Mouse (Mus musculus): ENCODE measurements at regions not wholly inside any gene's neighbourhood (a gene's known extent, or its start where the extent isn't known, plus 50 kb on each side); places are given as distances from the start of the nearest gene placed in this dataset.
"Not testable (repeated sequence)": the region's sequence is repeated elsewhere in the genome, so short reads cannot be mapped to it uniquely, and the experiment has no call there.

DNA sequence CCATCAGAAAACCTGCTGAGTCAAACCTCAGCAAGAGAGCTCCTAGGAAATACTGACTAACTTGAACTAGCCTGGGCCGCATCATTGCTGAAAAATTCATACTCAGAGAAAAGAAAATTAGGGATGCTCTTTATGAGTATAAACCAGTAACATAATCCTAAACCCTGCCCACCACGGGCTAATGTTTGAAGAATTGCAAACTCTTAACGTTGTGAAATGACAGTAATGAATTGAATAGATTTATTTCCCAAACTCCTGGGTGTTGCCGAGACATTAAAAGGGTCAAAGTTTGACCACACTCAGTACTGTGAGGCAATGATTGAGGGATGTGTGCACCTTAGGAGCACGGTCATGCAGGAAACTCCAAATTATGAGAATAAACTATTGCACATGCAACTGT lies 125.3 kb downstream of the Gipc2 start:
- ChIA-PET POLR2A (no interaction called here), CTCF (no interaction called here)

DNA sequence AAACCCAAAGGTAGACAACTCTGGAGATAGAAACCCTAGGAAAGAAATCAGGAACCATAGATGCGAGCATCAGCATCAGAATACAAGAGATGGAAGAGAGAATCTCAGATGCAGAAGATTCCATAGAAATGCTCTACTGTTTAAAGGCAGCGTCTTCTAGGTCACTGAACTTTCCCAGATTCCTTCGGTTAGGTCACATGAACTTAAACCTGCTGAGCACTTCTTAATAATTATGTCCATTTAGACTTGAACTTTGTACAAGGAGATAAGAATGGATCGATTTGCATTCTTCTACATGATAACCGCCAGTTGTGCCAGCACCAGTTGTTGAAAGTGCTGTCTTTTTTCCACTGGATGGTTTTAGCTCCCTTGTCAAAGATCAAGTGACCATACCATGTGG lies 129.2 kb downstream of the Gipc2 start:
- CTCF ChIA-PET, POLR2A ChIA-PET: not testable (repeated sequence)

DNA sequence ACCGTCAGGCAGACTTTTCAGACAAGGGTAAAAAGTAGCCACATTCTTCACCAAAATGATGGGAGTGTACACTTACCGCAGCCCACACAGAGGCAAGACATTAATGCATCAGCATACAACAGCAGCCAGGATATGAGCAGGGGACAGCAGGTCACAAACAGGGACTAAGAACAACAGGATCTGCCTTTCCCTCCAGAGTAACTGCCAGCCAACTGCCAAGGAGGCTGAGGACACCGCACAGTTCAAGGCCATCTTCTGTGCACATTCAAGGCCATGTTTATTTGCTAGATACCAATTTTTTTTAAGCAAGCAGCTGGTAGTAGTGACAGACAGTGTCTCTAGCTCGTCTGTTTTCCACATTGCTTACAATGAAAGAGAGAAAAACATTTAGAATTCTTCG lies 130.6 kb downstream of the Gipc2 start:
- POLR2A ChIA-PET = interaction anchor here in 1 of 4 experiments (0.6 kb wide), 1 partner anchor 11 kb away, joined by 3 read pairs; no protein-coding TSS in a partner anchor

DNA sequence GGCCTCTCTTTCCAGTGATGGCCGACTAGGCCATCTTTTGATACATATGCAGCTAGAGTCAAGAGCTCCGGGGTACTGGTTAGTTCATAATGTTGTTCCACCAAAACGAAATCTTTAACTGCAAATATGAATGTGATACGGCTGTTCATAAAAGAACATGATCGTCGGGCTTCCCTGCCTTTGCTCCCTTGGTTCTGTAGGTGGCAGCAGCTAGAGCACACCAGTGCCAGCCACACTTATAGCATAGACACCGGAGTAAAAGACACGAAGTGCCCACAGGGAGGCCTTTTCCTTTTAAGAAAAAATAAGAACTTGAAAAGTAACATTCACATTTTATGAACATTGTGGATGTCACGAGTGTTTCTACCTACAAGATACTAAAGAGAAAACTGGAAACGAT lies 131.3 kb downstream of the Gipc2 start:
- ChIA-PET CTCF (no interaction called here), POLR2A (no interaction called here)

More for the DNA sequence above, 130.6 kb downstream of the Gipc2 start:
- CTCF ChIA-PET = no interaction called here

DNA sequence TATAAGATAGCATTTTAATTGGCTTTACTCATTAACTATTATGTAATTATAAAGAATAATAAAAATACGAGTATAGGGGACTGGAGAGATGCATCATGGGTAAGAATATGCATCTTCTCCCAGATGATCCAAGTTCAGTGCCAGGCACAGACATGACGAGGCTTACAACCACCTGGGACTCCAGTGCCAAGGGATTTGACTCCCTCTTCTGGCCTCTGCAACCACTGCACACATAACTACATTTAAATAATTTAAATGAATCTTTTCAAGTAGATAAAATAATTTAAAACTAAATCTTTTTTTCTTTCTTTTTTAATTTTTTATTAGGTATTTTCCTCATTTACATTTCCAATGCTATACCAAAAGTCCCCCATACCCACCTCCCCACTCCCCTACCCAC lies 131.8 kb downstream of the Gipc2 start:
- CTCF ChIA-PET = no interaction called here
- POLR2A ChIA-PET = no interaction called here

DNA sequence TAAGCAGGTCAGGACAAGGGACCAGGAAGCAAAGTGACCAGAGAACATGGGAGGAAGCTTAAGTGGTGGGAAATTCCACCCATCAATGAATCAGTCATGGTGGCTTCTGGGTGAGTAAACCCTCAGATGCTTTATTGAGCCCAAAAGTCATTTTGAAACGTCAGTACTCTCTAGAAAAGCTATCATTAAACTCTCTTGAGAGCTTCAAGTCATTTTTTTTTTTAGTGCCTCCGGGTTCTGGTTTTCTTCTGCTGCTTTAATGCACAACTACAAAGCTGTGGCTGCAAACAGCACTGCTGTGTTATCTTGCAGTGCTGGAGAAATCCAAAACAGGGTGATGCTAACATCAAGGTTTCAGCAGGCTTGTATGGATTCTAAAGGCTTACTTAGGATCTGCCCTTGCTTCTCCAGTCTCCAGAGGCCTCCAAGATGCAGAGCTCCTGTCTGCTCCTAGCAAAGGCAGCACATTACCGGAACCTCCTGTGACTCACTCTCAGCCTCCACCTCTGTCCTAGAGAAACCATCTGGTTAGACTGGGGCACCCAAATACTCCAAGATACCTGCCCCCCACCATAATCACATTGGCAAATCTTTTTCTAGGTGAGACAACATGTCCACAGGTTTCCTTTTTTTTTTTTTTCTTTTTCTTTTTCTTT lies 133.2 kb downstream of the Gipc2 start:
- ChIA-PET POLR2A (no interaction called here), CTCF (interaction anchor here in 1 of 4 experiments (1.5 kb wide), 1 partner anchor 57 kb away, joined by 5 read pairs; no protein-coding TSS in a partner anchor)

DNA sequence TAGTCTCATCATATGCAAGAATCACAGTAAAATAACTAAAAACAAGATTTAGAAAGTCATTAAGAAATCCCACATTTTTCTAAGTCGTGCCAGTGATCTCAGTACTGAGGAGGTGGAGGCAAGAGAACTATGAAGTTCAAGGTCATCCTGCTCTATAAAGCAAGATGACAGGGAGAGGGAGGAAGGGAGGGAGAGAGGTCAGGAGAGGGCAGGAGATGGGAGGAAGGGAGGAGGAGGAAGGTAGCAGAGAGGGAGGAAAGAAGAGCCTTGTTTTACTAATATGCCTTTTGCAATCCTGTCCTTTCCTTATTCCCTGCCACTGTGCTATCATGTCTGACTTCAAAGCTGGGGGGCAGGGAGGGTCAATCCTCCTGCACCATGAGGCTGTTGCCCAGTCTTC lies 137.3 kb downstream of the Gipc2 start:
- POLR2A ChIA-PET = no interaction called here
- CTCF ChIA-PET = no interaction called here

DNA sequence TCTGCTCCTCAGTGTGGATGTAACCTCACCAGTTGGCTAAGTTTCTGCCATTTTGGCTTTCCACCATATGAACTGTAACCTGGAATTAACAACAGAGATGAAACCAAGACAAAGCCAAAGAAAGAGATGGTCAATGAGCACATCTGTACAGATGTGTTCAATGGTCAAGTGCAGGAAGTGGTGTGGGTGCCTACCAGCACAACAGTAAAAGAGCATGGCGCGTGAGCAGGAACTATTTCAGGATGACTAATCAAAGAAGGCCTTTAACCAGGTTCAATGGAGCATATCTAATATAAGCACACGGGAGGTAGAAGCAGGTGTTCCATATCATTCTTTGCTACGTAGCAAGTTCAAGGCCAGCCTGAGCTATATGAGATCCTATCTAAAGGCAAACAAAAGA lies 140.0 kb downstream of the Gipc2 start:
- ChIA-PET POLR2A (no interaction called here), CTCF (no interaction called here)

DNA sequence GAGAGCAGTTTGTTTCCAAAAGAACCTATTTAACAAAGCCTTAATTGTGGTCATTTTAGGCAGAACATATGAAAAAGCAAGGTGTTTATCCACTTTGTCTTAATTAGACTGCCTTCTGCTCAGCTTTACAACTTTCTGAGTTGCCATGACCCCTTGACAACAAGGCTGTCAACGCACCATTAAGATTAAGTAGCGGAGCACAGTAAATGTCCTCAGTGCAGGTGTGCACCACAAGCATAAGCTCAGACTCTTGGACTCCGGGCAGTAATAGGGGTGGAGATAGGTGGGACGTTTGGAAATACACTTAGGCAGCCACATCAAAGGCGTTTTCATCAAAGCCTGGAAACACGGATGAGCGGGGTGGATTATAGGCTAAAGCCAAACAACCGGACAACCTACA lies 140.9 kb downstream of the Gipc2 start:
- POLR2A ChIA-PET = no interaction called here
- CTCF ChIA-PET = interaction anchor here in 1 of 4 experiments (0.6 kb wide), 1 partner anchor 175 kb away, joined by 3 read pairs; no protein-coding TSS in a partner anchor

DNA sequence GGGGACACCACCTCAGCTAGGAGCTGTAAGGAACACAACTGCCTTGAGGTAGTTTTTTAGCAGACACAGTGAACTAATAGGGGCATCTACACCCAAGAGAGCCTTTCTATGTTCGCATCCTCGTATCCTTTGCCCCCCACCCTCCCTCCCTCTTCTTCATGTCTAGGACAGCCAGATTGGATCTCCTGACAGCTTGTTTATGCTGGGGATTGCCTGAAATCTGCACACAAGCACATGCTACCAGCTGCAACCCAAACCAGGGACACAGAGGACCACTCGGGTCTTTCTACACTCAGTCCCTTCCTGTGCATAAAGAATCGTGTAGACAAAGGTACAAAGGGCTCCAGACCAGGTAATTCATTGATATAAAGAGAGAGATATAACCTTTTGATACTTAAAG lies 159.3 kb downstream of the Gipc2 start:
- CTCF ChIA-PET = no interaction called here

DNA sequence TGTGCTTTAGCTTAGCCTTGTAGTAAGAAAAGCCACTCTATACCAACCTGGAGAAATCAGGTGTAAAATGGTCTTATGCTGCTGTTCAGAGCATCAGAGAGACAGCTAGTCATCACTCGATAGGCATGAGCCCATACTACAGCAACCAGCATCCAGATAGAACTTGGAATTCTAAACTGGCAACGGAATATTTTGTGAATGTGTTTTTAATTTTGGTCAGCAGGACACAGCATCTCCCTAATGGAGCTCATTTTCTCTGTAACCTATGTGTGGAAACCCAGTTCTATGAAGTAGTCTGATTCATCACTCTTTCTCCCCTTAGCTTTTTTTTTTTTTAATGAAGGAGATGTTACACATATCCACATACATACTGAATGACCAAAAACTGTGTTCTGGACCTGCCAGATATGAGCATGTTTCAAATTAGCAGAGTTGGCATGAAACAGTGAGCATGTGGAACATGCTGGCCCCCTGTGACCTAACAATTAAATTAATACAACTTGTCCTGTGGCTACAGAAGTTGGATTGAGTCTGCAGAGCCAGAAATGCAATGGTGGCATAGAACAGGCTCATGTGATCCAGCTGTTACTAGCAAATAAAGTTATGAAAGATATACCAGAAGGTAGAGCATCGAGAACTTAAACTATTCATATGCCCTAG lies 160.5 kb downstream of the Gipc2 start:
- ChIA-PET CTCF (no interaction called here), POLR2A (interaction anchor here in 1 of 4 experiments (0.6 kb wide), 1 partner anchor 364 kb away, joined by 3 read pairs; no protein-coding TSS in a partner anchor)

More for the DNA sequence above, 159.3 kb downstream of the Gipc2 start:
- POLR2A ChIA-PET = no interaction called here

DNA sequence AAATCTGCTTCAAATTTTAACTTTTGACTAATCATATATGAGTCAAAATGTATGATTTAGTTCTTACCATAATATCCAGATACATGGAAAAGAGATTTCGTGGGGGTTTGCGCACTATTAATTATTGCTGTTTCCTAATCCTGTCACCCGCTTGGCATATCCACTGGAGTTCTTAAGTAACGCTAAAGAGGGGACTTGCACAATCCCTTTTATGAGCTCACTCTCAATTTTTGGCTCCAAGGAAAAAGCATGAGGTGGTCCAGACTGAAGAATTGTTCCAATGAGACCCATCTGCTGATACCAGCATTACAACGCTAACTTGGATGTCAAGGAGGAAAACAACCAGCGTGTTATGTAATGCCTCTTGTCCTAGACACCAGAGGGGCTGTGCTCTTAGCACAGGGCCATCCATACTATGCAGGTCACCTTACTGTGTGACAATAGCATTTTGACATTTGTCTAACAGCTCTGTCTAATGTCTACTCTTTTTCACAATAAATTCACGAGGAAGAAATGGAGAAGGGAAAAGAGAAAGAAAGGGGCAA lies 161.5 kb downstream of the Gipc2 start:
- CTCF ChIA-PET = no interaction called here

DNA sequence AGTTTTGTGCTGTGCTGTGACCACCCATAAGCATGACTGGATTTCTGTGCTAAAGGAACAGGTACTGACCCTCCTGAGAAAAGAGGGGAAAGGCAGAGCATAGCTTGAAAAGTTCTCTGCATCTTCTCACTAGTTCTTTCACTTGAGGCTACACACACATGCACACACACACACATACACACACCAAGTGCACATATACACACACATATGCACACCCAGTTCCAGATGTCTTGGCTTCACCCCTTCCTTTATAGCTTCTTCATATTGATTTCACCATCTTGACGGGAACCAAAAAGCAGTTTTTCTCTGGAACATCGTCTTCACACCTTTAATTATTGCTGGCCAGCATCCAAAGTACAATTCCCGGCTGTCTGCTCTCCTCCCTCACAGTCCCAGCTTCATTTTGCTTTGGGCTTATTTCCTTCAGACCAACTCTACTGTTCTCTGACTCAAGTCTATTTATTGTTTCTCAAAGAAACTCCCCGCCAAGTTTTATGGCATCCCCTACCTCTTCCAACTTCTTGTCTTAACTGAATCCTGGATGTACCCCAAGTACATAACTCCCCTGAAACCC lies 160.2 kb upstream of the Ptgfr start:
- POLR2A ChIA-PET = no interaction called here

More for the DNA sequence above, 161.5 kb downstream of the Gipc2 start:
- POLR2A ChIA-PET = interaction anchor here in 1 of 4 experiments (0.6 kb wide), 1 partner anchor 365 kb away, joined by 3 read pairs; no protein-coding TSS in a partner anchor

DNA sequence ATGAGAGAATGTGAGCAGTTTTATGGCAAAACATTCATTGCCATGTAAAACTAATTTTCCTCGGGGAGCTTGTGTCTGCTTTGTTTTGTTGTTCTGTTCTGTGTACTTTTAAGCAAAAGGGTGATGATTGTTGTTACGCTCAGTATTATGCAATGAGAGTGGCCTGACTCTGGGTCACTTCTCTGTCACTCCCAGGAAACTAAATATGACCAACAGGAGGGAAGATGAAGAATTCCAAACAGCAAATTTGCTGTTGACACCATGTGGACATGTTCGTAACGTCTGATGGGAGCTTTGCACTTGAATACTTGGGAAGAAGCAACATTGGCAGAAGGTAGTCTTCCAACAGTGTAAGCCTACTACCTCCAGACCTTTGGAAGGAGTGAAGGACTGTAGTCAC lies 159.7 kb upstream of the Ptgfr start:
- ChIA-PET CTCF (no interaction called here), POLR2A (no interaction called here)

More for the DNA sequence above, 160.2 kb upstream of the Ptgfr start:
- CTCF ChIA-PET = no interaction called here

DNA sequence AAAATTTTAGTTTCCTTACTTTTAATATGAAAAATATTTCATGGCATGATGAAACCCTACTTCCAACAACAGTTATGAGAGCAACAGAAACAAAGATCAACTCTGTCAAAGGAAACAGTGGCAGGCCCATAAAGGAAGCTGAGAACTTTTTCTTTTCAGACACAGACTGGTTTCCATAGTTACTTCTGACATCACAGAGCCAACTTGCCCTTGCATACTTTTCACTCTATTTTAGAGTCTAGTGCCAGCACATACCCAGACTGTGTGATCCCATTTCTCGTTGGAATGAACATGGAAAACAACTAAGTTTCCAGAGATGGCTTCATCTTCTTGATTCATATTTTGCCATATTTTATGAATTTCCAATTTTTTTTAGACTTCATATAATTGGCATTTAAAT lies 150.8 kb upstream of the Ptgfr start:
- POLR2A ChIA-PET = no interaction called here
- CTCF ChIA-PET = no interaction called here

DNA sequence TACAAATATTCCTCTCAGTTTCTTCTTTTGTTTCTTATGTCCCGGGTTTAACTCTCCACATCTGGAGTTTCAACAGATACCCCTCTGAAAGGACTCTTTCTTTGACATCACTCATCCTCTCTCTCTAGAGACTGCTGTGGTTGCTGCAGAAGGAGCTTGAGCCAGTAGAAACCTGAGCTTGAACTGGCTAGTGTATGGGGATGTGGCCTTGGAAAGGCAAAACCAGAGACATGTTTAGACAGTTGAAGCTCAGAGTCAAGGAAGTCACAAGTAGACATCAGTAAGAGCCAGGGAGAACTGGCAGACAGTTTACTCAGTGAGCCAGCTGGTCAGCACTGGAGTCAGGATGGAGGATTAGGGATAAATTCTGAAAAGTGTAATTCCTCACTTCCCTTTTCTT lies 140.7 kb upstream of the Ptgfr start:
- CTCF ChIA-PET = interaction anchor here in 1 of 4 experiments (0.6 kb wide), 1 partner anchor 194 kb away, joined by 3 read pairs; no protein-coding TSS in a partner anchor
- POLR2A ChIA-PET = no interaction called here

DNA sequence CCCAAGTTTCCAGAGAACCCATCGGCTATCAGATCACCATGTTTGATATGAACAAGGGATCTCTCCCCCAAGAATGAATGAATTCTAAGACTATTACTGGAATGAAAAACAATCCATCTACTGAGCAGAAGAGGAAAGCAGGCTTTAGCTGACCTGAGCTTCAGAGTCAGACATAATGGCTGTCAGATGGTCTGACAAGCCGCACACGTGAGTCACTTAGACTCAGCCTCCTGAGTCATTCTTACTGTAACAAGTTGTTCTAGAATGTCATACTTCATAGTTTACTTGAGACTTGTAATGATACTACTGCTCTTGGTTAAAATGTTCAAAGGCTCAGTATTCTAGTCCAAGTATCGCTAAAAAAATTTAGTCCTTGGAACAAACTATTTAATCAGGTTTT lies 140.2 kb upstream of the Ptgfr start:
- ChIA-PET POLR2A (no interaction called here), CTCF (no interaction called here)

DNA sequence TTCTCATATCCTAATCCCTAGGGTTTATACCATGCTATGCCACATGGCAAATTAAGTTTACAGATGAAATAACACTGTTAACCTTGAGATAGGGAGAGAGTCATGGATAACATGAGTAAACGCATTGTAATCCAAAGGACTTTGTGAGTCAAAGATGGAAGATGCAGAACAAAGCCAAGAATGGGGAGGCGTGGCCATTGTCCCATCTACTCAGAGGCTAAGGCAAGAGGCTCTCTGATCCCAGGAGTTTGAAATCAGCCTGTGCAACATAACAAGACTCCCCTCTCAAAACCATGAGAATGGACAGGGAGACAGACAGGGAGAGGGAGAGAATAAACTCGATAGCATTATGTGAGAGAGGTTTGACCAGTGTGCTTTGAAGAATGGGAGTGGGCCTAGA lies 112.4 kb upstream of the Ptgfr start:
- ChIA-PET POLR2A (no interaction called here), CTCF (no interaction called here)

DNA sequence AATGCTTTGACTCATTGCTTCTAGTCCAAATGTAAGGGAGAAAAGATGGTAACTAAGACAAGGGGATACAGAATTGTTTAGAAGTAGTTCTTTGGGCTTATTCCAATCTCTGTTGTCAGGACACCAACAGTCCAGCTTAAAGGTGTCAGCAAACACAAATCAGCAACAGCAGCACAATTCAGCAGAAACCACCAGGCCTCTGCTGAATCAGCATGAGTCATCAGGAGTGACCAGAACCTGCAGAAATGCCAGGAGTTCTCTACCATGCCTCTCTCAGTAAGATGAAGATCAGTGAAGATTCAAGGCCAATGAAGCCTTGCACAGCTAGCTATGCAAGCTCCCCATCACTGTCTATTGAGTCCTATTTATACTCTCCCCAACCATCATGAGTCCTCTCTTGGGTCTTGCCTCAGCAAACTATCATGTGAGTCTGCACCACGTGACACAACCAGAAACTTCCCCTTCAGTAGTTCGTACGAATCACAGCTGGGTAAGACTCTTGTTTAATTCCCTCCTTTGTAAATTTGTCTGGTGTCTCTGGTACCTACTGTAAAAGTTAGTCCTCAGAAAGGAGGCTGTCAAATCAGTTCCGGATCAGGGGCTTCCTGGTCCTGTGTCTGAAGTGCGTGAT lies 110.7 kb upstream of the Ptgfr start:
- CTCF ChIA-PET = no interaction called here

DNA sequence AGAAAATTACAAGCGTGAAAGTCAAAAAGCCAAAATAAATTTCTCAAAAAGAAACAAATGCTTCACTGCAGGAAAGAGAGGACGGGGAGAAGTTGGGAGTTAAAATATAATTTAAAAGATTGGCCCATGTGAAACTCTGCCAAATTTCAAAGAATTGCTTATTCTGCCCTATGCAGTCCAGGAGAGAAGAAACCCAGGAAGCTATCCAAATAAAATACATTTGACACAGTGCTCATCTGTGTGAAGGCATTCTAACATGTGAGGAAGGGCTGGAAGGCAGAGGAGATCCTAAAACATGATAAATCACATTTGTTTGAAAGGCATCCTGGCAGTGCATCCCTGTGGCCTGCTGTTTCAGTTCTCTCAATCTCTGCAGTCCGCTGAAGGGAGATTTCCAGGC lies 108.5 kb upstream of the Ptgfr start:
- POLR2A ChIA-PET = no interaction called here
- CTCF ChIA-PET = interaction anchor here in 1 of 4 experiments (0.6 kb wide), 1 partner anchor 101 kb away, joined by 5 read pairs; no protein-coding TSS in a partner anchor

More for the DNA sequence above, 110.7 kb upstream of the Ptgfr start:
- POLR2A ChIA-PET = no interaction called here

Data from embryonic stem cell, embryonic (primary cell).